Mouse (Mus musculus): ENCODE measurements around the gene Tubg2. TPM values are rescaled to one million over a fixed set of nuclear protein-coding genes. Genes with fewer than 3 reads are reported as not detected.

The Tubg2 gene
- total and polyA plus RNA-seq, 2 experiments from 2014 or later: 1.8 TPM; not detected in 1

- Histone ChIP-seq H3K27ac (ENCODE audit: low read depth) (no peak overlapping the region), H3K27me3 (ENCODE audit: control insufficient read depth, insufficient read depth, low read length) (peaks cover 9% of the 10 kb centered on the region)
- DNase-seq (ENCODE audit: low spot score): no peak
Observed at GRCm38 (mm10) chr11:101176117-101176691, 20.5 kb downstream of the Tubg2 start.

GRCm38 (mm10) chr11:101176933-101177773 lies 21.4 kb downstream of the Tubg2 start:
- no peak for DNase-seq (ENCODE audit: low spot score)
- no peak for ATAC-seq (ENCODE audit: insufficient read depth, low read depth)
- 36% methylated on average over 22 of the region's 22 CpGs for WGBS
- Histone ChIP-seq H3K9me3 (replicated peaks; ENCODE audit: control insufficient read depth, low read length) (no peaks in the 10 kb centered on the region), H3K4me1 (ENCODE audit: control insufficient read depth, insufficient read depth) (peaks cover 26% of the 10 kb centered on the region), H3K36me3 (replicated peaks; ENCODE audit: control insufficient read depth, insufficient read depth, low read length) (no peaks in the 10 kb centered on the region), H3K4me2 (ENCODE audit: low read depth, low read length) (0 out of 2 replicates have a peak overlapping the region, but pooled peaks have one; percentile 61), H3K9ac (replicated peaks; ENCODE audit: low read depth, low read length) (no peak overlapping the region), H3K27ac (ENCODE audit: low read depth) (no peak overlapping the region), H3K27me3 (ENCODE audit: control insufficient read depth, insufficient read depth, low read length) (peaks cover 9% of the 10 kb centered on the region), H3K4me3 (ENCODE audit: low read depth, low read length) (no peak overlapping the region)
- TF ChIP-seq EP300 (IDR thresholded peaks at IDR 0.05; ENCODE audit: low read depth) (no peak), CTCF (IDR thresholded peaks at IDR 0.05; ENCODE audit: low read depth) (peak; percentile 53)

More at GRCm38 (mm10) chr11:101176117-101176691, 20.5 kb downstream of the Tubg2 start:
- WGBS: 1% methylated on average over 25 of the region's 25 CpGs
- ATAC-seq (ENCODE audit: insufficient read depth, low read depth): no peak
- Histone ChIP-seq H3K9ac (replicated peaks; ENCODE audit: low read depth, low read length) (no peak overlapping the region), H3K9me3 (replicated peaks; ENCODE audit: control insufficient read depth, low read length) (no peaks in the 10 kb centered on the region), H3K36me3 (replicated peaks; ENCODE audit: control insufficient read depth, insufficient read depth, low read length) (no peaks in the 10 kb centered on the region), H3K4me1 (ENCODE audit: control insufficient read depth, insufficient read depth) (peaks cover 26% of the 10 kb centered on the region), H3K4me3 (ENCODE audit: low read depth, low read length) (peak overlapping the region; percentile 28), H3K4me2 (ENCODE audit: low read depth, low read length) (peak overlapping the region; percentile 61)
- peak; percentile 28 for TF ChIP-seq CTCF (IDR thresholded peaks at IDR 0.05; ENCODE audit: low read depth)
- no peak for TF ChIP-seq EP300 (IDR thresholded peaks at IDR 0.05; ENCODE audit: low read depth)

GRCm38 (mm10) chr11:101178061-101179058 lies 22.7 kb downstream of the Tubg2 start:
- peaks cover 9% of the 10 kb centered on the region for H3K27me3 ChIP-seq (ENCODE audit: control insufficient read depth, insufficient read depth, low read length)
- 69% methylated on average over 36 of the region's 36 CpGs for WGBS
- TF ChIP-seq EP300 (IDR thresholded peaks at IDR 0.05; ENCODE audit: low read depth) (no peak), CTCF (IDR thresholded peaks at IDR 0.05; ENCODE audit: low read depth) (no peak)

GRCm38 (mm10) chr11:101179306-101179705 lies 23.6 kb downstream of the Tubg2 start:
- Histone ChIP-seq H3K4me2 (ENCODE audit: low read depth, low read length) (no peak overlapping the region), H3K4me1 (ENCODE audit: control insufficient read depth, insufficient read depth) (peaks cover 12% of the 10 kb centered on the region), H3K36me3 (replicated peaks; ENCODE audit: control insufficient read depth, insufficient read depth, low read length) (no peaks in the 10 kb centered on the region), H3K27ac (ENCODE audit: low read depth) (no peak overlapping the region), H3K4me3 (ENCODE audit: low read depth, low read length) (no peak overlapping the region), H3K9ac (replicated peaks; ENCODE audit: low read depth, low read length) (no peak overlapping the region), H3K27me3 (ENCODE audit: control insufficient read depth, insufficient read depth, low read length) (peaks cover 9% of the 10 kb centered on the region), H3K9me3 (replicated peaks; ENCODE audit: control insufficient read depth, low read length) (no peaks in the 10 kb centered on the region)
- no peak for DNase-seq (ENCODE audit: low spot score)
- no peak for TF ChIP-seq EP300 (IDR thresholded peaks at IDR 0.05; ENCODE audit: low read depth)
- TF ChIP-seq CTCF (IDR thresholded peaks at IDR 0.05; ENCODE audit: low read depth): no peak
- WGBS: 77% methylated on average over 15 of the region's 15 CpGs
- no peak for ATAC-seq (ENCODE audit: insufficient read depth, low read depth)

More at GRCm38 (mm10) chr11:101178061-101179058, 22.7 kb downstream of the Tubg2 start:
- Histone ChIP-seq H3K4me1 (ENCODE audit: control insufficient read depth, insufficient read depth) (peaks cover 20% of the 10 kb centered on the region), H3K4me2 (ENCODE audit: low read depth, low read length) (no peak overlapping the region), H3K9me3 (replicated peaks; ENCODE audit: control insufficient read depth, low read length) (no peaks in the 10 kb centered on the region), H3K4me3 (ENCODE audit: low read depth, low read length) (no peak overlapping the region), H3K36me3 (replicated peaks; ENCODE audit: control insufficient read depth, insufficient read depth, low read length) (no peaks in the 10 kb centered on the region), H3K9ac (replicated peaks; ENCODE audit: low read depth, low read length) (no peak overlapping the region), H3K27ac (ENCODE audit: low read depth) (no peak overlapping the region)
- ATAC-seq (ENCODE audit: insufficient read depth, low read depth): no peak
- DNase-seq (ENCODE audit: low spot score): no peak

GRCm38 (mm10) chr11:101180261-101180660 lies 24.6 kb downstream of the Tubg2 start:
- 73% methylated on average over 17 of the region's 17 CpGs for WGBS
- no peak overlapping the region for H3K27ac ChIP-seq (ENCODE audit: low read depth)
- no peak for TF ChIP-seq EP300 (IDR thresholded peaks at IDR 0.05; ENCODE audit: low read depth)
- ATAC-seq (ENCODE audit: insufficient read depth, low read depth) (no peak), DNase-seq (ENCODE audit: low spot score) (no peak)
- no peak overlapping the region for H3K9ac ChIP-seq (replicated peaks; ENCODE audit: low read depth, low read length)
- no peaks in the 10 kb centered on the region for H3K36me3 ChIP-seq (replicated peaks; ENCODE audit: control insufficient read depth, insufficient read depth, low read length)
- no peak overlapping the region for H3K4me3 ChIP-seq (ENCODE audit: low read depth, low read length)
- no peak overlapping the region for H3K4me2 ChIP-seq (ENCODE audit: low read depth, low read length)
- H3K4me1 ChIP-seq (ENCODE audit: control insufficient read depth, insufficient read depth): peaks cover 3% of the 10 kb centered on the region; the same call in 1 of the 2 replicates
- peaks cover 9% of the 10 kb centered on the region for H3K27me3 ChIP-seq (ENCODE audit: control insufficient read depth, insufficient read depth, low read length)
- no peaks in the 10 kb centered on the region for H3K9me3 ChIP-seq (replicated peaks; ENCODE audit: control insufficient read depth, low read length)
